Mouse (Mus musculus): ENCODE results near the gene Xndc1. TPM values are rescaled to one million over a fixed set of nuclear protein-coding genes. Genes with fewer than 3 reads are reported as not detected.
"Not testable (repeated sequence)": the region's sequence is repeated elsewhere in the genome, so short reads cannot be mapped to it uniquely, and the experiment has no call there.

The Xndc1 gene
- polyA plus RNA-seq (2015; fragmentation: Nextera tagmentation; extraction: Ambion mirVana) = 28.0 and 28.8 TPM in 2 replicates

GRCm38 (mm10) chr7:102065046-102065891 lies at the start of gene Xndc1, which contains the start of the genes Rnf121 and Xntrpc:
TSS of gene Xndc1 (plus strand) at chr7:102065511.
TSS of gene Rnf121 (minus strand) at chr7:102065469.
TSS of gene Xntrpc (plus strand) at chr7:102065713.
- H3K4me2 ChIP-seq = peak within 1 kb of the TSS; percentile 83
- peak; percentile 100 for ATAC-seq (ENCODE audit: low FRiP score)
- no peaks in the 10 kb centered on the region; the same call in 1 of the 2 replicates for H3K36me3 ChIP-seq
- peaks cover 33% of the 10 kb centered on the region for H3K4me1 ChIP-seq (replicated peaks)
- peak within 1 kb of the TSS; percentile 79 for H3K4me3 ChIP-seq
- H3K9me3 ChIP-seq = no peaks in the 10 kb centered on the region
- no peaks in the 10 kb centered on the region for H3K27me3 ChIP-seq
- peak within 1 kb of the TSS; percentile 87 for H3K27ac ChIP-seq
- peak within 1 kb of the TSS; percentile 83 for H3K9ac ChIP-seq
- under 1% methylated on average over 56 of the region's 56 CpGs for WGBS

GRCm38 (mm10) chr7:102016936-102017335 lies 48.4 kb upstream of the Xndc1 start:
- Histone ChIP-seq H3K36me3 (peaks cover 93% of the 10 kb centered on the region), H3K27me3 (no peaks in the 10 kb centered on the region), H3K4me1 (replicated peaks) (no peaks in the 10 kb centered on the region), H3K27ac (no peak overlapping the region), H3K4me3 (no peak overlapping the region), H3K9me3 (no peaks in the 10 kb centered on the region), H3K4me2 (no peak overlapping the region), H3K9ac (no peak overlapping the region)
- WGBS = 91% methylated on average over 4 of the region's 4 CpGs
- ATAC-seq (ENCODE audit: low FRiP score) = no peak

GRCm38 (mm10) chr7:102017452-102017851 lies 47.9 kb upstream of the Xndc1 start:
- Histone ChIP-seq H3K9ac (no peak overlapping the region), H3K9me3 (no peaks in the 10 kb centered on the region), H3K27me3 (no peaks in the 10 kb centered on the region), H3K4me2 (no peak overlapping the region), H3K4me3 (no peak overlapping the region), H3K4me1 (replicated peaks) (no peaks in the 10 kb centered on the region), H3K27ac (no peak overlapping the region), H3K36me3 (peaks cover 93% of the 10 kb centered on the region)
- WGBS = 92% methylated on average over 5 of the region's 5 CpGs
- no peak for ATAC-seq (ENCODE audit: low FRiP score)

- no peaks in the 10 kb centered on the region for H3K27me3 ChIP-seq
- no peak overlapping the region for H3K27ac ChIP-seq
- H3K4me2 ChIP-seq = no peak overlapping the region
- H3K9me3 ChIP-seq = no peaks in the 10 kb centered on the region
- H3K4me3 ChIP-seq = no peak overlapping the region
- H3K36me3 ChIP-seq = peaks cover 93% of the 10 kb centered on the region
- ATAC-seq (ENCODE audit: low FRiP score) = no peak
- no peaks in the 10 kb centered on the region for H3K4me1 ChIP-seq (replicated peaks)
- no peak overlapping the region for H3K9ac ChIP-seq
- WGBS = 85% methylated on average over 7 of the region's 7 CpGs
Observed at GRCm38 (mm10) chr7:102018034-102018433, 47.3 kb upstream of the Xndc1 start.

GRCm38 (mm10) chr7:102018590-102018989 lies 46.7 kb upstream of the Xndc1 start, which contains the start of gene Il18bp:
TSS of gene Il18bp (minus strand) at chr7:102018690.
- Histone ChIP-seq H3K27ac (no peak within 1 kb of the TSS), H3K4me2 (no peak within 1 kb of the TSS), H3K4me1 (replicated peaks) (no peaks in the 10 kb centered on the region), H3K9me3 (no peaks in the 10 kb centered on the region), H3K9ac (no peak within 1 kb of the TSS), H3K27me3 (no peaks in the 10 kb centered on the region), H3K36me3 (peaks cover 93% of the 10 kb centered on the region), H3K4me3 (no peak within 1 kb of the TSS)
- 89% methylated on average over 3 of the region's 3 CpGs for WGBS
- no peak for ATAC-seq (ENCODE audit: low FRiP score)

- Histone ChIP-seq H3K27me3 (no peaks in the 10 kb centered on the region), H3K4me1 (replicated peaks) (no peaks in the 10 kb centered on the region), H3K9me3 (no peaks in the 10 kb centered on the region), H3K9ac (no peak overlapping the region), H3K4me3 (no peak overlapping the region), H3K36me3 (peaks cover 92% of the 10 kb centered on the region), H3K4me2 (no peak overlapping the region), H3K27ac (no peak overlapping the region)
- WGBS = 64% methylated on average over 3 of the region's 3 CpGs
- no peak for ATAC-seq (ENCODE audit: low FRiP score)
Observed at GRCm38 (mm10) chr7:102019362-102019761, 45.9 kb upstream of the Xndc1 start.

- H3K27ac ChIP-seq; H3K4me1 ChIP-seq (replicated peaks); H3K4me2 ChIP-seq; ATAC-seq (ENCODE audit: low FRiP score); H3K4me3 ChIP-seq; H3K27me3 ChIP-seq; H3K9me3 ChIP-seq; H3K9ac ChIP-seq: not testable (repeated sequence)
- peaks cover 89% of the 10 kb centered on the region for H3K36me3 ChIP-seq
- 82% methylated on average over 2 of the region's 2 CpGs for WGBS
Observed at GRCm38 (mm10) chr7:102020934-102021333, 44.4 kb upstream of the Xndc1 start.

GRCm38 (mm10) chr7:102023821-102024220 lies 41.5 kb upstream of the Xndc1 start:
- Histone ChIP-seq H3K9me3 (no peaks in the 10 kb centered on the region), H3K9ac (no peak overlapping the region), H3K4me3 (no peak overlapping the region), H3K36me3 (peaks cover 84% of the 10 kb centered on the region), H3K27me3 (no peaks in the 10 kb centered on the region), H3K4me2 (no peak overlapping the region), H3K27ac (no peak overlapping the region), H3K4me1 (replicated peaks) (no peaks in the 10 kb centered on the region)
- 98% methylated on average over 9 of the region's 9 CpGs for WGBS
- no peak for ATAC-seq (ENCODE audit: low FRiP score)

- Histone ChIP-seq H3K36me3 (peaks cover 80% of the 10 kb centered on the region), H3K27me3 (no peaks in the 10 kb centered on the region), H3K9me3 (no peaks in the 10 kb centered on the region), H3K4me3 (no peak overlapping the region), H3K9ac (no peak overlapping the region), H3K4me2 (no peak overlapping the region), H3K4me1 (replicated peaks) (no peaks in the 10 kb centered on the region), H3K27ac (no peak overlapping the region)
- 91% methylated on average over 2 of the region's 2 CpGs for WGBS
- ATAC-seq (ENCODE audit: low FRiP score) = no peak
Observed at GRCm38 (mm10) chr7:102025187-102026119, 39.9 kb upstream of the Xndc1 start.

GRCm38 (mm10) chr7:102034904-102035303 lies 30.4 kb upstream of the Xndc1 start:
- Histone ChIP-seq H3K9me3 (no peaks in the 10 kb centered on the region), H3K36me3 (peaks cover 97% of the 10 kb centered on the region), H3K9ac (no peak overlapping the region), H3K4me1 (replicated peaks) (no peaks in the 10 kb centered on the region), H3K4me3 (no peak overlapping the region), H3K4me2 (no peak overlapping the region), H3K27me3 (no peaks in the 10 kb centered on the region), H3K27ac (no peak overlapping the region)
- WGBS = 92% methylated on average over 1 of the region's 1 CpGs
- ATAC-seq (ENCODE audit: low FRiP score) = no peak

- Histone ChIP-seq H3K36me3 (peaks cover 97% of the 10 kb centered on the region), H3K4me2 (no peak overlapping the region)
- 92% methylated on average over 2 of the region's 2 CpGs for WGBS
Observed at GRCm38 (mm10) chr7:102035534-102035933, 29.8 kb upstream of the Xndc1 start.

GRCm38 (mm10) chr7:102037318-102037717 lies 28.0 kb upstream of the Xndc1 start:
- 95% methylated on average over 3 of the region's 3 CpGs for WGBS
- Histone ChIP-seq H3K27ac (no peak overlapping the region), H3K4me1 (replicated peaks) (no peaks in the 10 kb centered on the region), H3K27me3 (no peaks in the 10 kb centered on the region), H3K36me3 (peaks cover 93% of the 10 kb centered on the region), H3K4me3 (no peak overlapping the region), H3K9me3 (no peaks in the 10 kb centered on the region), H3K4me2 (no peak overlapping the region), H3K9ac (no peak overlapping the region)
- ATAC-seq (ENCODE audit: low FRiP score) = no peak

More at GRCm38 (mm10) chr7:102035534-102035933, 29.8 kb upstream of the Xndc1 start:
- Histone ChIP-seq H3K27ac (no peak overlapping the region), H3K9ac (no peak overlapping the region), H3K9me3 (no peaks in the 10 kb centered on the region), H3K4me1 (replicated peaks) (no peaks in the 10 kb centered on the region), H3K27me3 (no peaks in the 10 kb centered on the region), H3K4me3 (no peak overlapping the region)
- no peak for ATAC-seq (ENCODE audit: low FRiP score)

Data from hindbrain, embryonic 13.5 days (tissue).